Mouse (Mus musculus): Measurements from ENCODE around the gene Gm17349.

DNA sequence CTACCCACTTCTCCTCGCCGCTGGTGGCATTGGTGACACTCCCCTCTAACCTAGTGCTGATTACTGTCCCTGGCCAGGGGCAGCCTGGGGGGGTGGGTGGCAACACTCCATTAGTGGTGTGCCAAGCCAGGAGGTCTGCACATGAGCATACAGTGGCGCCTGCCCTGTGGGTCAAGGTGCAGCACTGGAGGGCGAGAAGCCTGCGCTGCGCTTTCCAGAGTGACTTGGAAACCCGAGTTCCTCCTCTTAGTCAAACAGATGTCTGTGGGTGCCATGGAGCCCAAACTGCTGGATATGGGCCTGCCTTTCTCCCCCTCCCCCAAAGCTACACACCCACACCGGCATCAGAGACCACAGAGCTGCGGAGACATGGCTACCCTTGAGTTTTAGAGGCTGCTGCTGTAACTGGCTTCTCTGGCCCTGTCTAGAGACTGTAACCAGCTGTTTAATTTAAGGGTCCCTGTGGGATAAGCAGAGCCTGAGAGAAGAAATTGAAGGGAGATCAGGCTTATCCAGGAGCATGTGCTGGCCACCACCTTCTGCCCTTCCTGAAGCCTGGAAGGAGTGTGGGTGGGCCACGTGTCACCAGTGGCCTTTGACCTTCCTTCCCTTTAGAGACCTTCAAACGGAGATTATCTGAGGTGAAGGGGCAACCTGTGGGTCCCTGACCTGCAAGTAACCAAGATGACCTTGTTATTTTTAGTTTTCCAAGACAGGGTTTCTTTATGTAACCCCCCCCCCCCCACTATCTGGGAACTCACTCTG is 10.9 kb upstream of the Gm17349 start:
- TF ChIP-seq CTCF (IDR thresholded peaks at IDR 0.05; ENCODE audit: low read depth) (no peak; the same call in 1 of the 2 replicates), EP300 (IDR thresholded peaks at IDR 0.05; ENCODE audit: low read depth) (no peak)
